Mouse (Mus musculus): ENCODE measurements around the gene Clptm1.
"Not testable (repeated sequence)": the region's sequence is repeated elsewhere in the genome, so short reads cannot be mapped to it uniquely, and the experiment has no call there.

The Clptm1 gene

DNA sequence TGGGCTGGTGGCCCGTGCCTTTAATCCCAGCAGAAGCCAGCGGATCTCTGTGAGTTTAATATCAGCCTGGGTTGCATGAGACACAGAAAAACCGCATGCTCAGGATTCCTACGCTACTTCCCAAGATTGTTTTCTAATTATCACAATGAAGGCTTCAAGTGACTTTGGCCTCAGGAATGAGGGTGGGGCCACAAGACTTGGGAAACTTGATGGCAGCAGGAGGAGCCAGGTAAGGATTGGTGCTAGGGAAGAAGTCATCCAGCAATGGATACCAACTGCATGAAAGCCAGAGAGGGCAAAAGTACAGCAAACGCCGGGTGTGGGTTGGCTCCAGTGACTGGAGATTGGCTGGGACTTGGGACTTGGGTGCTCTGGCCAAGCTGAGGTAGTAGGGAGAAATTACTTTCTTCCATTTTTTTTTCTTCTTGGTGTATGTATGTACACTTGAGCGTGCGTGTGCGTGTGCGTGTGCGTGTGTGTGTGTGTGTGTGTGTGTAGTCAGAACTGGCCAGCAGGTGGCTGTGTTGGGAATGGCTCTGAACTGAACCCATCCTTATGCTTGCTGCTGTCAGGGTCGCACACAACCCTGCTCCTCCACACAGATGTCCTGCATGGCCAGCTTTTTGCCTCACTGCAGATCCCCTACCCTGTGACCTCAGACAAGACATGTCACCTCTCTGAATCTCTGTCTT is 55.0 kb downstream of the Clptm1 start:
- DNase-seq (ENCODE audit: low spot score in 2 of 2): no peak

DNA sequence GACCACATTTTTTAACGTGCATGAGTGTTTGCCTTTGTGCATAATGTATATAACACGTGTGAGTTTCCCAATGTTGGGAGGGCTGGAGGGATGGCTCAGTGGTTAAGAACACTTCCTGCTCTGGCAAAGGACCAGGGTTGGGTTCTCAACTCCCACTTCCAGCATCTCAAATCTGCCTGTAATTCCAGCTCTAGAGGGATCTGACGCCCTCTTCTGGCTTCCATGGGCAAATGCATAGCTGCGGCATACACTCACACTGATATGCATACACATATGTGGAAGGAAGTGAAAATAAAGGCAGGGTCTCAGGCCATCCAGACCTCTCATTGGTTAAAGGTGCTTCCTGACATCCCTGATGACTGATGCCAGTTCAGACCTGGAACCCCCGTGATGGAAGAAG is 57.5 kb downstream of the Clptm1 start:
- no peak for DNase-seq (ENCODE audit: low spot score in 2 of 2)

GRCm38 (mm10) chr7:19604606-19605214 is 60.1 kb downstream of the Clptm1 start:
- DNase-seq (ENCODE audit: low spot score in 2 of 2): not testable (repeated sequence)

DNA sequence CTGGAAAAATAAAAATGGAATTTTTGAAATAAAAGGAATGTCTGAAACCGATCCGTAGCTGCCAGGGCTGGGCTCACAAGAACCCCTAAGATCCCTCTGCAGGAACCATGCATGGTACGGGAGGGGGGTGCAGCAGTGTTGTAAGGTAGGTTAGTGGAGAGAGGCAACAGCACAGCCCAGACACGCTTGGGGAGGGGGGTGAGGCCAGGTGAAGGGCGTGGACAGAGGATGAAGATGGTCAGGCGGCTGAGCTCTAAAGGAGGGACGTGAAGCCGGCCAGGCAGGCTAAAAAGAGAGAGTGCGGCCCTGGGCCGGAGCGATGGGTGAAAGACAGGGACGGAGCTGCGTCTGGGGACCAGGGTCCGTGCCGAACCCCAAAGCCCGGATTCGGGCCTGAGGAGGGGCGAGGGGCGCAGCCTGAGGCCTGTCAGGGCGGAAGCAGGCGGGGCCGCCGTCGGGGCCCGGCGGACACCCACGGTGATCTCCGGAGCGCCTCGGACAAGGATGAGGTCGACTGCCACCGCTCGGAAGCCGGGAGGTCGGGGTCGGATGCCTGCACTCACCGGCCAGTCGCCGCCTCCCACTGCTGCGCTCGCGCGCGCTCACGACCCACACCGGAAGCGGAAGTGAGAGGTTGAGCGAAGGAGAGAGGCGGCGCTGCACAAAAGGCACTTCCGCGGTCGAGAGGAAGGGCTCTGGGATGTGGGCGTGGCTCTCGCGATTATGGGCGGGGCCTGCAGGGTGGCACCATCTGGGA is 60.8 kb downstream of the Clptm1 start, which contains the start of gene Clasrp:
Gene Clasrp (minus strand): TSS at position 638 of the 757 bp plus-strand sequence.
- DNase-seq (ENCODE audit: low spot score in 2 of 2): peak; percentile 98 to 99

DNA sequence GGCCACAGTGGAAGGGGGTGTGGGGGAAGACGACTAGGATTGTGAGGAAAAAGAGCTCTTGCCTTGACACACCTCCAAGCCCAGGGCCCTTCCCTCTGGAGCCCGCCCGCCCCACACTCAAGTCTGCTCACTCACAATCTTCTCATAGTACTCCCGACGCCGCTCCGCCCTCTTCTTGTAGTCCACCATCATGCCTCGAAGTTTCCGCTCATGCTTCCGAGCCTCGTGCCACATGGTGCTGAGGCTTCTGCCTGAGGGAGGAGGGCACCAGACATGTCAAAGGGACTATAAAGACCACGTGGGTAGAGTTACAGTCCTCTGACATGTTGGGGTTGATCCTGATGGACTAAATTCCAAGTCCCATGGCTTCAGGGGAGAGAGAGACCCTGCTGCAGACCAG is 61.8 kb downstream of the Clptm1 start:
- no peak for DNase-seq (ENCODE audit: low spot score in 2 of 2)

DNA sequence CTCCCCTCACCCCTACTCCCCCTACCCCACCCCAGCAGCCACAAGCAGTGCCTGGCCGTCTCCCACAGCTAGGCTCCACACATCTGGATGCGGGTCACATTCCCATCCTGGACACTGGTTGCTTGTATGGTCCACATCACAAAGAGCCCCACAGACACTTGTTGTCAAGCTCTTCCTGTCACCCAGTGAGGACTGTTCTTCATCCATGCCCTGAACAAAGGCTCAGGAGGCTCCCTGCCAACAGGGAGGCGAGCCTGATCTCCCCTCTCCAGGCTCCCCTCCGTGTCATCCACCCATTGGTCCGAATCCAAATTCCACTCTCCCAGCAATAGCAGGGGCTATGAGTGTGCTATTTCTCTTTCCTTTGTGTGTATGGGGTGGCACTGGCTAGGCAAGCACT is 64.3 kb downstream of the Clptm1 start:
- DNase-seq (ENCODE audit: low spot score in 2 of 2): no peak

- DNase-seq (ENCODE audit: low spot score in 2 of 2): no peak
These were observed 71.6 kb downstream of the Clptm1 start for GRCm38 (mm10) chr7:19593061-19593730.

- DNase-seq (ENCODE audit: low spot score in 2 of 2): peak; percentile 80 to 92
These were observed 74.9 kb downstream of the Clptm1 start for GRCm38 (mm10) chr7:19589917-19590316.

DNA sequence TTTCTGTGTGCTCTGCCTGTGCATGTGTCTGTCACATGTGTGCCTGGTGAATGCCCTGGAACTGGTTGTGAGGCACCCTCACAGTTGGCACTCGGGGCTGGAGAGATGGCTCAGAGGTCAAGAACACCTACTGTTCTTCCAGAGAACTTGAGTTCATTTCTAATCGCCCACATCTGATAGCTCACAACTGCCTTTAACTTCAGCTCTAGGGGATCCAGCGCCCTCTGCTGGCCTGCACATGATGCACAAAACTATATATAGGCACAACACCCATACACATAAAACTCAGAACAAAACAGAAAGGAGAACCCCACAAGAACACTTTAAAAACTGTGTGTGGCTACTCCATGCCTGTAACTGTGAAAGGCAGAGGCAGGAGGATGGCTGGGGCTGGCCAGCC is 75.6 kb downstream of the Clptm1 start:
- DNase-seq (ENCODE audit: low spot score in 2 of 2): peak; percentile 74 to 88

- DNase-seq (ENCODE audit: low spot score in 2 of 2): no peak
These were observed 78.6 kb downstream of the Clptm1 start for GRCm38 (mm10) chr7:19586269-19586668.
